Mouse (Mus musculus) c-Kit-negative CD71-positive TER-119-positive erythroid progenitor cells, embryonic 14.5 days (primary cell): ENCODE measurements around the gene Wdr24.

Experiments
- DNase-seq: peaks from one replicate; pipeline ENCODE4 v3.0.0-alpha.2; 2013; ENCODE audit warnings: low read depth, low spot score

The Wdr24 gene

GRCm38 (mm10) chr17:25823452-25823851, at the start of gene Wdr24:
Gene Wdr24 (plus strand): TSS chr17:25823627.
- DNase-seq: peak; percentile 78

- no peak for DNase-seq
Observed at GRCm38 (mm10) chr17:25775318-25776062, 47.9 kb upstream of the Wdr24 start.

- DNase-seq: no peak
Observed at GRCm38 (mm10) chr17:25777948-25778347, 45.5 kb upstream of the Wdr24 start.

- no peak for DNase-seq
Observed at GRCm38 (mm10) chr17:25781339-25781738, 42.1 kb upstream of the Wdr24 start.

- no peak for DNase-seq
Observed at GRCm38 (mm10) chr17:25783086-25783485, 40.3 kb upstream of the Wdr24 start.

GRCm38 (mm10) chr17:25783861-25784574, 39.4 kb upstream of the Wdr24 start:
- no peak for DNase-seq

- peak; percentile 93 for DNase-seq
Observed at GRCm38 (mm10) chr17:25785281-25785745, 38.1 kb upstream of the Wdr24 start, which contains the start of gene Haghl. Gene Haghl (minus strand): TSS chr17:25785673.

GRCm38 (mm10) chr17:25786280-25786679, 37.1 kb upstream of the Wdr24 start, which contains the start of gene Ccdc78:
Gene Ccdc78 (plus strand): TSS chr17:25786580.
- DNase-seq: no peak

- no peak for DNase-seq
Observed at GRCm38 (mm10) chr17:25786781-25787504, 36.5 kb upstream of the Wdr24 start.

- DNase-seq: no peak
Observed at GRCm38 (mm10) chr17:25791320-25791842, 32.0 kb upstream of the Wdr24 start.

GRCm38 (mm10) chr17:25791843-25792527, 31.4 kb upstream of the Wdr24 start:
- DNase-seq: peak; percentile 64

- no peak for DNase-seq
Observed at GRCm38 (mm10) chr17:25792615-25793014, 30.8 kb upstream of the Wdr24 start, which contains the start of gene Fam173a. Gene Fam173a (minus strand): TSS chr17:25792901.

GRCm38 (mm10) chr17:25794197-25794596, 29.2 kb upstream of the Wdr24 start:
- DNase-seq: no peak

GRCm38 (mm10) chr17:25794998-25795397, 28.4 kb upstream of the Wdr24 start:
- DNase-seq: no peak

GRCm38 (mm10) chr17:25795609-25796092, 27.8 kb upstream of the Wdr24 start, which contains the start of gene AC134908.4:
Gene AC134908.4 (minus strand): TSS chr17:25795659.
- DNase-seq: no peak

GRCm38 (mm10) chr17:25796211-25796771, 27.1 kb upstream of the Wdr24 start:
- no peak for DNase-seq

- peak; percentile 56 for DNase-seq
Observed at GRCm38 (mm10) chr17:25796951-25797369, 26.5 kb upstream of the Wdr24 start, which contains the start of gene Metrn. Gene Metrn (minus strand): TSS chr17:25797136.

GRCm38 (mm10) chr17:25801029-25801428, 22.4 kb upstream of the Wdr24 start:
- peak; percentile 44 for DNase-seq

GRCm38 (mm10) chr17:25802825-25803517, 20.5 kb upstream of the Wdr24 start:
- DNase-seq: no peak

GRCm38 (mm10) chr17:25806507-25806906, 16.9 kb upstream of the Wdr24 start:
- DNase-seq: no peak
